ENCODE assay signal across 19 mouse cellular contexts in genomic region chr6:91360998-91361397, GRCm38 (mm10). TPM values are rescaled to one million over a fixed set of nuclear protein-coding genes. Genes with fewer than 3 reads are reported as not detected.
DNase-seq lines count a peak whose midpoint lies in the region; ATAC-seq and TF ChIP-seq lines count a peak whose summit lies in the region.
"Had no signal": no experiment of that assay in that cellular context is flagged by ENCODE, and none has a peak within 500 bp of the region (broad histone marks: within the 10 kb centered on the region; RNA-seq: fewer than 3 reads in every experiment).

No protein-coding gene starts in this region.

- DNase-seq in left cerebral cortex, postnatal 4 days = peak; percentile 32
- no peak for DNase-seq in left cerebral cortex, adult 2 months (ENCODE audit: extremely low spot score in 1 of 2, low spot score in 2 of 2)
- DNase-seq in frontal cortex, postnatal 36 days (ENCODE audit: low spot score in 2 of 2) = no peak
- DNase-seq in adipocyte (ENCODE audit: low spot score) = no peak
- DNase-seq: cerebellum, adult 8-10 months; heart, adult 18-20 months; right cerebral cortex, postnatal 14 days had no signal

- H3K4me1 ChIP-seq in hindbrain, embryonic 13.5 days (replicated peaks) = peaks cover 26% of the 10 kb centered on the region
- H3K4me1 ChIP-seq in midbrain, embryonic 13.5 days (replicated peaks) = peaks cover 12% of the 10 kb centered on the region
- H3K4me1 ChIP-seq: megakaryocyte, embryonic 14.5 days had no signal

- no peak overlapping the region for H3K4me3 ChIP-seq in left cerebral cortex, adult 2 months
- no peak overlapping the region for H3K4me3 ChIP-seq in hindbrain, embryonic 13.5 days
- no peak overlapping the region for H3K4me3 ChIP-seq in midbrain, embryonic 13.5 days (replicated peaks)
- H3K4me3 ChIP-seq: kidney, embryonic 15.5 days; layer of hippocampus, adult 2 months; limb, embryonic 12.5 days; megakaryocyte, embryonic 14.5 days had no signal

- no peak overlapping the region for H3K4me2 ChIP-seq in hindbrain, embryonic 13.5 days
- no peak overlapping the region for H3K4me2 ChIP-seq in midbrain, embryonic 13.5 days (replicated peaks)
- H3K4me2 ChIP-seq: kidney, embryonic 15.5 days; limb, embryonic 12.5 days had no signal

- no peak for TF ChIP-seq CTCF in left cerebral cortex, adult 2 months (IDR thresholded peaks at IDR 0.05)

- H3K27ac ChIP-seq in left cerebral cortex, adult 2 months = no peak overlapping the region
- H3K27ac ChIP-seq in hindbrain, embryonic 13.5 days = no peak overlapping the region
- no peak overlapping the region for H3K27ac ChIP-seq in midbrain, embryonic 13.5 days
- H3K27ac ChIP-seq: kidney, embryonic 15.5 days; limb, embryonic 12.5 days; liver, embryonic 14.5 days had no signal

- 0 out of 2 replicates have a peak, but pooled peaks have one; percentile 41 for ATAC-seq in hindbrain, embryonic 13.5 days (ENCODE audit: low FRiP score)
- ATAC-seq in midbrain, embryonic 13.5 days = peak; percentile 29; the same call in 1 of the 2 replicates
- no peak for ATAC-seq in erythroid progenitor cell, adult 5-6 weeks (replicated peaks; ENCODE audit: low FRiP score, poor library complexity, severe bottlenecking)
- ATAC-seq: inflammation-experienced regulatory T-cells, adult 6 months; lung, postnatal 0 days had no signal

- WGBS in hindbrain, embryonic 13.5 days = 34% methylated on average over 6 of the region's 6 CpGs
- WGBS in midbrain, embryonic 13.5 days = 41% methylated on average over 6 of the region's 6 CpGs

- intact Hi-C loops in left cerebral cortex, postnatal 4 days (cut with DNase I) = no loop called here
- intact Hi-C loops in left cerebral cortex, adult 2 months (cut with DNase I) = no loop called here

- H3K27me3 ChIP-seq in hindbrain, embryonic 13.5 days = no peaks in the 10 kb centered on the region
- H3K27me3 ChIP-seq in midbrain, embryonic 13.5 days = no peaks in the 10 kb centered on the region
- H3K27me3 ChIP-seq: kidney, embryonic 15.5 days; limb, embryonic 12.5 days had no signal

- no peaks in the 10 kb centered on the region for H3K36me3 ChIP-seq in hindbrain, embryonic 13.5 days
- peaks cover 5% of the 10 kb centered on the region; the same call in 1 of the 2 replicates for H3K36me3 ChIP-seq in midbrain, embryonic 13.5 days
- H3K36me3 ChIP-seq: kidney, embryonic 15.5 days; limb, embryonic 12.5 days had no signal

- H3K9me3 ChIP-seq in hindbrain, embryonic 13.5 days = no peaks in the 10 kb centered on the region
- H3K9me3 ChIP-seq in midbrain, embryonic 13.5 days = no peaks in the 10 kb centered on the region
- H3K9me3 ChIP-seq: kidney, embryonic 15.5 days; limb, embryonic 12.5 days; megakaryocyte, embryonic 14.5 days had no signal

- H3K9ac ChIP-seq in hindbrain, embryonic 13.5 days = no peak overlapping the region
- H3K9ac ChIP-seq in midbrain, embryonic 13.5 days (replicated peaks) = no peak overlapping the region
- H3K9ac ChIP-seq: kidney, embryonic 15.5 days; limb, embryonic 12.5 days; liver, embryonic 14.5 days had no signal

RNA-seq across cellular contexts. Expression of gene Wnt7a, which starts 50.2 kb away (rescaled TPM):
- total RNA-seq in left cerebral cortex, postnatal 4 days (2021) = 10 to 100 TPM; 18.1 to 21.7 TPM
- total RNA-seq in left cerebral cortex, adult 2 months (2021) = 10 to 100 TPM in 1 of 2 experiments, 1 to 10 TPM in 1; 9.8 to 16.0 TPM
- polyA plus RNA-seq in hindbrain, embryonic 13.5 days (2015; fragmentation: Nextera tagmentation; extraction: Ambion mirVana) = 10.5 and 11.5 TPM in 2 replicates
- 9.4 and 9.9 TPM in 2 replicates for polyA plus RNA-seq in midbrain, embryonic 13.5 days (2015; fragmentation: Nextera tagmentation; extraction: Ambion mirVana)
- total RNA-seq in erythroid progenitor cell, adult 5-6 weeks (2015; ENCODE audit: low replicate concordance) = not detected in 2 replicates
- total RNA-seq in erythroid progenitor cell, adult 5-6 weeks (2017; ENCODE audit: low replicate concordance) = not detected in 2 replicates
- total RNA-seq: adrenal gland, adult 18-20 months; heart, adult 18-20 months had no signal
- polyA plus RNA-seq: heart, postnatal 0 days; inflammation-experienced regulatory T-cells, adult 6 months; liver, embryonic 14.5 days had no signal

Comparison
In these comparisons a context has a peak if more than half of its experiments do, and no peak if none do; other contexts are left out.
1. RNA of gene Wnt7a, which starts 50.2 kb away (total RNA-seq): 18.1 to 21.7 TPM in left cerebral cortex, postnatal 4 days and 9.8 to 16.0 TPM in left cerebral cortex, adult 2 months; not detected in erythroid progenitor cell, adult 5-6 weeks; every median in the first group is over 10 times any median in the second.